Mouse (Mus musculus) erythroblast, embryonic 14.5 days (primary cell): ENCODE data around the gene Ccnj.

Experiments used
- GATA1 ChIP-seq: IDR thresholded peaks from 2 replicates; pipeline ENCODE4 v1.6.1; 2012; ENCODE audit warnings: low read length, inconsistent platforms, mixed read lengths
- TAL1 ChIP-seq: IDR thresholded peaks from 3 replicates; pipeline ENCODE4 v1.6.1; 2012; ENCODE audit warnings: low read length, inconsistent platforms, mixed read lengths

DNA sequence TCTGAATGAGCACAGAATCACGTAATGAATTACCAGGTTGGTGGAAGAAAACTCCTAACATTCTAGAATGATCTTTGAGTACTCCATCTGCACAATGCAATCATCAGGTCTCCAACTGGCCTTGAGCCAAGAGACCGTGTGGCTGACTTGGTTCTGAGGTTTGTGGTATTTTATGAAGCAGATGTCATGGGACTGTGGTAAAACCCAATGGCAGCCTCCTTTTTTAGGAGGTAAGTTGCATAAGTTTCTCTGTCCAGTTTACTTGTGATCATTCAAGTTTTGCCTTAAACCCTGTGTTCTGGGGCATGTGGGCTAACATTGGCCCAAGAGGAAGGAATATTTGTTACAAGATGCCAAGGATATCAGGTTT lies 42.4 kb upstream of the Ccnj start:
- no peak for TF ChIP-seq GATA1
- no peak for TF ChIP-seq TAL1
